Mouse (Mus musculus) E14TG2a.4 (cell line): Measurements from ENCODE around the gene Cd4.

Source experiments
- H3K27me3 ChIP-seq: 2 replicates; pipeline ENCODE4 v1.6.1; 2014; ENCODE audit warnings: low read length, control low read depth; ENCODE audit not compliant: insufficient read depth
- H3K36me3 ChIP-seq: 2 replicates; pipeline ENCODE4 v1.6.1; 2014; ENCODE audit warnings: low read length, control low read depth; ENCODE audit not compliant: insufficient read depth
- H3K4me1 ChIP-seq: replicated peaks from 2 replicates; pipeline ENCODE4 v1.6.1; 2014; ENCODE audit warnings: low read depth, low read length, control low read depth
- H3K4me3 ChIP-seq: replicated peaks from 2 replicates; pipeline ENCODE4 v1.5.1; 2014; ENCODE audit warnings: mild to moderate bottlenecking, low read length
- H3K9me3 ChIP-seq: 2 replicates; pipeline ENCODE4 v1.6.1; 2014; ENCODE audit warnings: low read length, control low read depth
- CTCF ChIP-seq: conservative IDR thresholded peaks from 2 replicates; pipeline ENCODE4 v1.5.1; 2014; ENCODE audit warnings: low read length
- NANOG ChIP-seq: IDR thresholded peaks from 2 replicates; pipeline ENCODE4 v1.6.1; 2014; ENCODE audit warnings: borderline replicate concordance, low read length, mixed read lengths
- POU5F1 ChIP-seq: IDR thresholded peaks from 2 replicates; pipeline ENCODE4 v1.6.1; 2014; ENCODE audit warnings: low read length, borderline replicate concordance

The Cd4 gene

GRCm38 (mm10) chr6:124918331-124918690 lies 30.3 kb upstream of the Cd4 start:
- TF ChIP-seq NANOG (no peak), CTCF (no peak), POU5F1 (no peak)
- no peaks in the 10 kb centered on the region for H3K27me3 ChIP-seq
- peaks cover 26% of the 10 kb centered on the region for H3K36me3 ChIP-seq
- peaks cover 75% of the 10 kb centered on the region for H3K4me1 ChIP-seq
- peak overlapping the region; percentile 88 for H3K4me3 ChIP-seq
- H3K9me3 ChIP-seq: no peaks in the 10 kb centered on the region

DNA sequence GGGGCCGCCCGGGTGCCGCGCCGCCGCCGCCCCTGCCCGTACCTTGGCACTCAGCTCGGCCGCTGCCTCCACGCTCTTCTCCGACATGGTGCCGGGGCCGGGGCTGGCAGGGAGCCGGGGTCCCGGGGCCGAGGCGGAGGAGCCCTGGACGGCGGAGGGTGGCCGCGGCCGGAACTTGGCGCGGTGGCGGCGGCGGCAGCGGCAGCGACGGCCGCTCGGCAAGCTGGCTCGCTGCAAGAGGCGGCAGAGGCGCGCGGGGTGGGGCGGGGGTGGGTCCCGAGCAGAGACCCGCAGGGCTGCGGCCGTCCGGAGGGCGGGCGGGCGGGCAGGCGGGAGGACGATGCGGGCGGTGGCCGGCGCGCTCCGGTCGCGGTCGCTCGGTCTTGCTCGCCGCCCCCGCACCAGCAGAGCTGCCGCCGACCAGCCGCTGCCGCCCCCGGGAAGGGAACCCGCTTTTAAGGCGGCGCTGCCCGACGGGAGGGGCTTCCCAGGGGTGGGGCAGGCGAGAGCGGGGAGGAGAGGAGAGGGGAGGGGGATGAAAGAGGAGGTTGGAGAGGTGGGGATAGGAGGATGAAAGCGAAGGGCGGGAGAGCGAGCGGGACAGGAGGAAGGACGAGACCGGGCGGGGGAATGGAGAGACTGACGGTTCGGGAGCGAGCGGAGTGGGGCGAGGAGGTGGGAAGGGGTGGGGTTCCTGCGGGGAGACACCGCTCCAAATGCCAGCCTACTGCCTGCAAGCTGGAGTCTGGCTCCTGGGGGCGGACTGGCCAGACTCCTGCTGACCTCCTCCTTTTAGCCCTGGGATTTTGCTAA lies 29.7 kb upstream of the Cd4 start:
- Histone ChIP-seq H3K4me1 (peaks cover 79% of the 10 kb centered on the region), H3K9me3 (no peaks in the 10 kb centered on the region), H3K36me3 (peaks cover 32% of the 10 kb centered on the region), H3K27me3 (no peaks in the 10 kb centered on the region), H3K4me3 (peak overlapping the region; percentile 88)
- no peak for TF ChIP-seq POU5F1
- TF ChIP-seq CTCF: no peak
- no peak for TF ChIP-seq NANOG

DNA sequence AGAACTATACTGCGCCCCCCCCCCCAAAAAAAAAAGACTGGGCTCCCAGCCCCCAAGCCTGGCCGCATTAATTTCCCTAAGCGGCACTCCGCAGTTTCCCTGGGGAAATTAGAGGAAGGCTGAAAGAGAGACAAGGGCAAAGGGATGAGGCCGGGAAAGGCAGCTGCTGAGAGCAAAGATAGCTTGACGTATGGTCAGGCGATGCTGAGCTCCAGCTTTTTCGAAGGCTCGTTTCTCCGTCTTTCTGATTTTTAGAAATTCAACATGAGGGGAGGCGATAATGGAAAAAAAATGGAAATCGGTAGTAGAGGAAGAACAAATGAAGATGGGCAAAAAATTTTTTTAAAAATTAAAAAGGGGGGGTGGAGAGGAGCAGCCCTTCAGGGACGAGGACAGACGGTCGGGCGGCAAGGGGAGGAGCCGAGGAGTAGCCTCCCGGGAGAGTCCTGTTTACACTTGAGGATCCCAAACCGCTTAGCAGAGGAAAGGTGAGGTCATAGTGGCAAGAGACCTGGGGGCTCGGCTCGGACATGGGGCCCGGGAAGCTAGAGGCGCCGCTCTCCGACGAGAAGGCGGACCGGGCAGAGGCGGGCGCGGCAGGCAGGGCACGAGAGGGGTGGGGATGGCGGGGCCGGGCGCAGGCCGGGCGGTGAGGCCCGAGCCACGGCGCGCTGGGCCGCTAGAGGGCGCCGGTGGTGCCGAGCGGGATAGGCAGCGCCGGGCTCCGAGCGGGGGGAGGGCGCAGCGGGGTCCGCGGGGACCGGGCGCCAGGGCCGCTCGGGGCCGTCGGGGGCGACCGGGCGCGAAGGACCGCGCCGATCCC lies 28.9 kb upstream of the Cd4 start:
- Histone ChIP-seq H3K4me1 (peaks cover 83% of the 10 kb centered on the region), H3K27me3 (no peaks in the 10 kb centered on the region), H3K9me3 (no peaks in the 10 kb centered on the region), H3K36me3 (peaks cover 36% of the 10 kb centered on the region), H3K4me3 (peak overlapping the region; percentile 88)
- TF ChIP-seq CTCF (no peak), NANOG (no peak), POU5F1 (no peak)

DNA sequence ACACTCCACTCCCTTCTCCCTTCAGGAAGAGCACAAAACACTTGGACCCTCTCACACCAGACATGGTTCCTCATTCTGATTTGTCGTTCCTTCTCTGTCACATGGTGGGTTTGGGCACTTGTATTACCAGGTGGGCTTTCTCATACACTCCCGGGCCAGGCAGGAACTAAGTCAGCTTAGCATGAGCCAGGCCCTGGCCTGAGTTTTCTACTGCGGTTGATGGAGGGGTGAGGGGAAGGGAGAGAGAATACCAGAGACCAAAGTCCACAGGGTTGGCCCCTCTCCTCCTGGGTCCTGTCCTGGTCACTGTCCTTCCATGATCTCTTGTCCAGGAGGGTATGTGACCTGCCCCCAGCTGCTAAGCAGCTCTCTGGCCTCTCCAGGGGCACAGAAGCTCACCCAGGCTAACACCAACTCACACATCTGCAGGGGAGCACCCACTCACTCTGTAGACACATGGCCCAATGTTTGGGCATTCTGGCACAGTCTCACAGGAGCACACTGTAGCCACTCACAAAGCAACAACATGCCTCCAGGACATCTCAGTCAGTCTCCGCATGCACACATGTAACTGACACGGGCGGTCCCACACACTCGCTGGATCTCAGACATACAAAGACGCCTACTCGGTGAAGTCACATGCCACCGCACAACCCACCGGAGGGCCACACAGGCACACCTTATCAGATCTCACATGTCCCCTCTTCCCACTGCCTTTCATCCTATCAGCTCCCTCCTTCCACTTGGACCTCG lies 28.1 kb upstream of the Cd4 start:
- no peaks in the 10 kb centered on the region for H3K27me3 ChIP-seq
- peak overlapping the region; percentile 88 for H3K4me3 ChIP-seq
- peaks cover 36% of the 10 kb centered on the region for H3K36me3 ChIP-seq

DNA sequence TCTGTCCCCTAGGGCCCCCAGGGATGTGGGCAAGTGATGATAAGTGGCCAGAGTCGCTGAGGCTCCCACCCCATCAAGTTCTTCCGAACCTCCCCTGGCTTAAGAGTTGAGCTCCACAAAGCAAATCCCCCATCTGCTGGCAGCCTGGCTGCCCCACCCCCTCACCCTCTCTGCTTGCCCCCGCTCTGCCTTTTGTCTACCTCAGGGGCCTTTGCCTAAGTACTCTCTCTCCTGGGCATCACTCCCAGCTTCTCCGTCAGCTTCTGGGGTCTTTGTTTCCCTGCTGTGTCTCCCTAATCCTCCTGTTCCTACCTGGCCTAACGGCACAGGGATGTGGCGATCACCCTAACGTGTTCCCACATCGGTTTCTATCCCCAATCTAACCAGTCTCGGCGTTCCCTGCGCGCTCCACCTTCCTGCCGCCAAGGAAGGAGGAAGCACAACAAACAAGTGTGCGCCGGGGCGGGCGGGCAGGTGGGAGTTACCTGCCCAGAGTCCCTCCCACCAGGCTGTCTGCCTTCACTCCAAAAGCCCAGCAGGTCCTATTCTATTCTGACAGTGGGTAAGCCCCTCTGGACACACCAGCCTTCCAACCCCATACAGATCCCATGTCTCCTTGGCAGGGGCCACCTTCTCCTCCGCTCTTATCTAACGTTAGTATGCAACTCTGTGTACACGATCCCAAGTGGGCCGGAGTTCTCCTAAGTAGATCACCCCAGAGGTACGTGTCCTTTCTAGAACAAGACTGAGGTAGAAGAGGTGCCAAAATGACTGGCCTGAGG lies 27.3 kb upstream of the Cd4 start:
- peaks cover 6% of the 10 kb centered on the region for H3K27me3 ChIP-seq
- peaks cover 83% of the 10 kb centered on the region for H3K4me1 ChIP-seq
- peaks cover 36% of the 10 kb centered on the region for H3K36me3 ChIP-seq
- TF ChIP-seq NANOG (no peak), POU5F1 (no peak), CTCF (no peak)
- no peaks in the 10 kb centered on the region for H3K9me3 ChIP-seq
- peak overlapping the region; percentile 88 for H3K4me3 ChIP-seq

More for the DNA sequence above, 28.1 kb upstream of the Cd4 start:
- TF ChIP-seq NANOG (no peak), POU5F1 (no peak), CTCF (no peak)
- Histone ChIP-seq H3K4me1 (peaks cover 83% of the 10 kb centered on the region), H3K9me3 (no peaks in the 10 kb centered on the region)

DNA sequence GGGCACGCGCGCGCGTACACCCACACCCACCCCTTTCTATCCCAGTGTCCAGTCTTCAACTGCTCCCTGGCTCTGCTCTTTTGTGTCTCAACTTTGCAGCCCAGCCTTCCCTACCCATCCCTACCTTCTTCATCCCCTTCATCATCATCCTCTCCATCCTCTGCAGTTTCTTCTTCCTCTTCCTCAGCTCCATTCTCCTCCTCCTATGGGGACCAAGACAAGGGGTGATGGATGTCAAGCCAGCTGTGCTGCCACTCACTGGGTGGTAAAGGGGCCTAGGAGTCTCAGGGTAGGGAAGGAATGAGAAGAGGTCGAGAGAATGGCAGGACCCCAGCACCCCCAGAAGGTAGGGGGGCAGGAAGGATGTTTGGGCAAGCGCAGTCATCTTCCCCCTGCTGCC lies 26.5 kb upstream of the Cd4 start:
- H3K9me3 ChIP-seq: no peaks in the 10 kb centered on the region
- no peak for TF ChIP-seq NANOG
- TF ChIP-seq CTCF: no peak
- no peak for TF ChIP-seq POU5F1
- peak overlapping the region; percentile 88 for H3K4me3 ChIP-seq
- H3K36me3 ChIP-seq: peaks cover 36% of the 10 kb centered on the region
- peaks cover 87% of the 10 kb centered on the region for H3K4me1 ChIP-seq
- H3K27me3 ChIP-seq: peaks cover 11% of the 10 kb centered on the region

- peak overlapping the region; percentile 45 for H3K4me3 ChIP-seq
- TF ChIP-seq NANOG (no peak), POU5F1 (no peak), CTCF (no peak)
Measured at GRCm38 (mm10) chr6:124913721-124914285, 25.8 kb upstream of the Cd4 start.

More at GRCm38 (mm10) chr6:124913721-124914285, 25.8 kb upstream of the Cd4 start:
- Histone ChIP-seq H3K27me3 (peaks cover 11% of the 10 kb centered on the region), H3K4me1 (peaks cover 88% of the 10 kb centered on the region), H3K9me3 (no peaks in the 10 kb centered on the region), H3K36me3 (peaks cover 36% of the 10 kb centered on the region)
